Mouse (Mus musculus): ENCODE results near the gene Ppp1r9a. TPM values are rescaled to one million over a fixed set of nuclear protein-coding genes. Genes with fewer than 3 reads are reported as not detected.

Ppp1r9a gene
- total and polyA plus RNA-seq, 3 experiments, result 0.03 TPM; not detected in 2

DNA sequence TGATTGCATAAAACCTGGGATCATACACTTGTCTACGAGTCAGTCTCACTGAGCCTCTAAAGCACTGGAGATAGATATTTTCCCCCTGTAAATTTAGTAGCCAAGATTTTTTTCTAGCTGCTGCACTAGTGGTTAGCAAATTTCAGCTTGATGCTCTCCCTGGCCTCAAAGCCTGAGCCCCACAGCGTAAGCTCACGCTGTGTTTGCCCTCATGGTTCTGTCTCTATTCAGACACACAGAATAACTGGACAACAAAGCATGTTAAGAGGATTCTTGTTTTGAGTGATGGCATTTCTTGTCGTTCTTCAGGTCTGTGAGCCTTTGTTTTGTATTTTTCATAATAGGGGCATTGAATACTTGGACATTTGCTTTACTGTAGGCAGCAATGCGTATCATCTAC, 177.4 kb downstream of the Ppp1r9a start:
- Histone ChIP-seq H3K4me3 (ENCODE audit: control insufficient read depth in 1 of 2, insufficient read depth in 1 of 2, low read depth in 2 of 2, low read length in 2 of 2) (no peak overlapping the region), H3K27me3 (ENCODE audit: control insufficient read depth in 1 of 2, insufficient read depth in 2 of 2, low read length in 2 of 2) (peaks cover 8 to 11% of the 10 kb centered on the region in 2 experiments), H3K79me2 (ENCODE audit: control insufficient read depth, insufficient read depth, low read length, poor library complexity) (no peaks in the 10 kb centered on the region), H3K27ac (ENCODE audit: control insufficient read depth, low read depth, low read length) (no peak overlapping the region), H3K9ac (ENCODE audit: control insufficient read depth, low read depth, low read length, poor library complexity, severe bottlenecking) (no peak overlapping the region), H3K36me3 (ENCODE audit: control insufficient read depth in 1 of 2, insufficient read depth in 2 of 2, low read length in 2 of 2) (no peaks in the 10 kb centered on the region), H3K4me1 (ENCODE audit: control insufficient read depth in 1 of 2, insufficient read depth in 2 of 2, low read length in 2 of 2) (no peaks in the 10 kb centered on the region), H3K9me3 (replicated peaks; ENCODE audit: insufficient read depth, low read length) (no peaks in the 10 kb centered on the region)
- TF ChIP-seq MEF2A (IDR thresholded peaks at IDR 0.05; ENCODE audit: extremely low read depth, insufficient replicate concordance, low read depth, low read length, poor library complexity, severe bottlenecking), result no peak
- TF ChIP-seq GATA1 (IDR thresholded peaks at IDR 0.05; ENCODE audit: low read depth, low read length), result no peak
- TF ChIP-seq ELF1 (IDR thresholded peaks at IDR 0.05; ENCODE audit: low read depth, low read length), result no peak
- no peak for TF ChIP-seq NRF1 (IDR thresholded peaks at IDR 0.05; ENCODE audit: insufficient read depth, low read depth, low read length, poor library complexity, severe bottlenecking)
- no peak for TF ChIP-seq HCFC1 (IDR thresholded peaks at IDR 0.05; ENCODE audit: low read depth, low read length)
- no peak for TF ChIP-seq USF2 (IDR thresholded peaks at IDR 0.05; ENCODE audit: borderline replicate concordance in 1 of 2, insufficient read depth in 1 of 2, low read depth in 1 of 2, low read length in 2 of 2)
- no peak for TF ChIP-seq RAD21 (IDR thresholded peaks at IDR 0.05; ENCODE audit: low read depth, low read length)
- no peak for TF ChIP-seq CHD1 (IDR thresholded peaks at IDR 0.05; ENCODE audit: low read depth, low read length)
- no peak for TF ChIP-seq RCOR1 (IDR thresholded peaks at IDR 0.05; ENCODE audit: low read depth, low read length)
- TF ChIP-seq TAL1 (IDR thresholded peaks at IDR 0.05; ENCODE audit: low read length), result no peak
- no peak for DNase-seq (ENCODE audit: low read depth, low spot score)

DNA sequence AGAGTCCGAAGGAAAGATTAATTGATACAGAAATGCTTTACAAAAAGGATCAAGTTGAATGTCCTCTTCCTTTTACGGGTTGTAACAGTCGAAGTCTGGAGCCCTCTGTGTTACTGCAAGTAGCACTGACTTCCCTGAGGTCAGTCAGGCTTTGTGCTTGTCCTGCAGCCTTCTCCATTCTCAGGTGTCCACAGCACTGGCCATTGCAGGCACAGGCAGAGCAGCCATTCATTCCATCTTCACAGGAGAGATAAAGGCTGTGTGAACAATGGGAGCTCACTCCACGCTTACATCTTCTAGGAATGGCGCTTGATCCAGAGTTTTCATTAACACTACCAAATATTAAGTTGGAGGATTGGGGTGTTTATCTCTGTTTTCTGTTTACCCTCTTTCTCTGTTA, 177.8 kb downstream of the Ppp1r9a start:
- Histone ChIP-seq H3K9me3 (replicated peaks; ENCODE audit: insufficient read depth, low read length) (no peaks in the 10 kb centered on the region), H3K4me3 (ENCODE audit: control insufficient read depth in 1 of 2, insufficient read depth in 1 of 2, low read depth in 2 of 2, low read length in 2 of 2) (no peak overlapping the region), H3K27me3 (ENCODE audit: control insufficient read depth in 1 of 2, insufficient read depth in 2 of 2, low read length in 2 of 2) (peaks cover 12 to 14% of the 10 kb centered on the region in 2 experiments), H3K27ac (ENCODE audit: control insufficient read depth, low read depth, low read length) (no peak overlapping the region), H3K79me2 (ENCODE audit: control insufficient read depth, insufficient read depth, low read length, poor library complexity) (no peaks in the 10 kb centered on the region), H3K9ac (ENCODE audit: control insufficient read depth, low read depth, low read length, poor library complexity, severe bottlenecking) (no peak overlapping the region), H3K36me3 (ENCODE audit: control insufficient read depth in 1 of 2, insufficient read depth in 2 of 2, low read length in 2 of 2) (no peaks in the 10 kb centered on the region), H3K4me1 (ENCODE audit: control insufficient read depth in 1 of 2, insufficient read depth in 2 of 2, low read length in 2 of 2) (no peaks in the 10 kb centered on the region)
- no peak for DNase-seq (ENCODE audit: low read depth, low spot score)
- TF ChIP-seq POLR2A (IDR thresholded peaks at IDR 0.05; ENCODE audit: control insufficient read depth in 1 of 2, insufficient read depth in 1 of 2, low read depth in 1 of 2, low read length in 2 of 2, poor library complexity in 1 of 2), result no peak
- TF ChIP-seq SIN3A (IDR thresholded peaks at IDR 0.05; ENCODE audit: low read length), result no peak
- TF ChIP-seq ETS1 (IDR thresholded peaks at IDR 0.05; ENCODE audit: low read depth, low read length), result no peak
- no peak for TF ChIP-seq UBTF (IDR thresholded peaks at IDR 0.05; ENCODE audit: borderline replicate concordance, insufficient read depth, low read depth, low read length)
- TF ChIP-seq MYC (IDR thresholded peaks at IDR 0.05; ENCODE audit: low read depth, low read length), result no peak
- no peak for TF ChIP-seq MXI1 (IDR thresholded peaks at IDR 0.05; ENCODE audit: low read depth, low read length)
- TF ChIP-seq GABPA (IDR thresholded peaks at IDR 0.05; ENCODE audit: low read depth, low read length), result no peak
- no peak for TF ChIP-seq RCOR1 (IDR thresholded peaks at IDR 0.05; ENCODE audit: low read depth, low read length)
- TF ChIP-seq MAFK (IDR thresholded peaks at IDR 0.05; ENCODE audit: borderline replicate concordance, low read depth, low read length), result no peak
- no peak for TF ChIP-seq MAX (IDR thresholded peaks at IDR 0.05; ENCODE audit: low read length)
- TF ChIP-seq BHLHE40 (IDR thresholded peaks at IDR 0.05; ENCODE audit: borderline replicate concordance, low read depth, low read length), result no peak
- TF ChIP-seq ZC3H11A (IDR thresholded peaks at IDR 0.05; ENCODE audit: low read depth, low read length), result no peak
- TF ChIP-seq MAZ (IDR thresholded peaks at IDR 0.05; ENCODE audit: low read depth, low read length), result no peak
- no peak for TF ChIP-seq POLR2AphosphoS5 (IDR thresholded peaks at IDR 0.05; ENCODE audit: borderline replicate concordance, low read depth, low read length)
